ENCODE assay signal across 12 mouse cellular contexts in genomic region chr11:114642184-114642583, GRCm38 (mm10). TPM values are rescaled to one million over a fixed set of nuclear protein-coding genes. Genes with fewer than 3 reads are reported as not detected.
DNase-seq lines count a peak whose midpoint lies in the region; ATAC-seq and TF ChIP-seq lines count a peak whose summit lies in the region.
"Had no signal": no experiment of that assay in that cellular context is flagged by ENCODE, and none has a peak within 500 bp of the region (broad histone marks: within the 10 kb centered on the region; RNA-seq: fewer than 3 reads in every experiment).

No protein-coding gene starts in this region.

- peaks cover 0 to 11% of the 10 kb centered on the region in 2 experiments; a peak in 1 of 4 replicates for H3K4me1 ChIP-seq in ES-E14 (ENCODE audit: control insufficient read depth in 2 of 2, insufficient read depth in 2 of 2, low read length in 2 of 2, poor library complexity in 1 of 2)
- peaks cover 11% of the 10 kb centered on the region for H3K4me1 ChIP-seq in forebrain, embryonic 14.5 days (ENCODE audit: control insufficient read depth, insufficient read depth, low read length)
- H3K4me1 ChIP-seq in midbrain, embryonic 12.5 days, result peaks cover 20% of the 10 kb centered on the region

- peaks cover 9% of the 10 kb centered on the region; the same call in 1 of the 2 replicates for H3K27me3 ChIP-seq in forebrain, embryonic 14.5 days (replicated peaks; ENCODE audit: control insufficient read depth, insufficient read depth, low read length)
- peaks cover 37% of the 10 kb centered on the region for H3K27me3 ChIP-seq in midbrain, embryonic 12.5 days

- no peak overlapping the region for H3K27ac ChIP-seq in ES-E14 (ENCODE audit: insufficient read depth, low read depth, low read length, poor library complexity, severe bottlenecking)
- H3K27ac ChIP-seq in forebrain, embryonic 14.5 days (ENCODE audit: low read depth, low read length), result no peak overlapping the region
- H3K27ac ChIP-seq in midbrain, embryonic 12.5 days (replicated peaks), result no peak overlapping the region
- H3K27ac ChIP-seq: embryonic facial prominence, embryonic 13.5 days had no signal

- H3K4me3 ChIP-seq in ES-E14 (ENCODE audit: insufficient read depth in 1 of 2, low read depth in 1 of 2, low read length in 2 of 2, poor library complexity in 1 of 2, severe bottlenecking in 1 of 2), result peak overlapping the region; percentile 22 to 64; a peak in 3 of 4 replicates
- no peak overlapping the region for H3K4me3 ChIP-seq in forebrain, embryonic 14.5 days (ENCODE audit: low read depth, low read length)
- no peak overlapping the region for H3K4me3 ChIP-seq in midbrain, embryonic 12.5 days
- H3K4me3 ChIP-seq: embryonic facial prominence, embryonic 13.5 days; heart, embryonic 12.5 days had no signal

- WGBS in forebrain, embryonic 14.5 days, result 31% methylated on average over 12 of the region's 12 CpGs
- WGBS in midbrain, embryonic 12.5 days, result 45% methylated on average over 12 of the region's 12 CpGs

- no peak overlapping the region for H3K4me2 ChIP-seq in forebrain, embryonic 14.5 days (ENCODE audit: low read length)
- H3K4me2 ChIP-seq in midbrain, embryonic 12.5 days (replicated peaks), result no peak overlapping the region
- H3K4me2 ChIP-seq: embryonic facial prominence, embryonic 13.5 days; heart, embryonic 12.5 days had no signal

- H3K36me3 ChIP-seq in ES-E14 (ENCODE audit: control insufficient read depth, insufficient read depth, low read length, poor library complexity, severe bottlenecking), result no peaks in the 10 kb centered on the region
- H3K36me3 ChIP-seq in forebrain, embryonic 14.5 days (ENCODE audit: control insufficient read depth, insufficient read depth, low read length), result no peaks in the 10 kb centered on the region
- no peaks in the 10 kb centered on the region for H3K36me3 ChIP-seq in midbrain, embryonic 12.5 days
- H3K36me3 ChIP-seq: embryonic facial prominence, embryonic 13.5 days; G1E; heart, embryonic 12.5 days had no signal

- peak; percentile 73 for ATAC-seq in forebrain, embryonic 14.5 days
- ATAC-seq in midbrain, embryonic 12.5 days (ENCODE audit: low FRiP score, low read depth), result peak; percentile 74

- in situ Hi-C loops in ES-E14 (cut with MboI; ENCODE audit: low sequenced_read_pairs in 2 of 2, unreplicated experiment in 2 of 2), result loop anchor here (25.0 kb wide), 2 partner anchors 430 to 780 kb away; no protein-coding TSS in a partner anchor

- H3K9me3 ChIP-seq in ES-E14 (ENCODE audit: control insufficient read depth, insufficient read depth, low read depth, low read length), result no peaks in the 10 kb centered on the region
- H3K9me3 ChIP-seq in forebrain, embryonic 14.5 days (replicated peaks; ENCODE audit: control insufficient read depth, low read length), result no peaks in the 10 kb centered on the region
- H3K9me3 ChIP-seq in midbrain, embryonic 12.5 days, result peaks cover 7% of the 10 kb centered on the region; the same call in 1 of the 2 replicates

- DNase-seq in ES-E14 (ENCODE audit: low read depth, low spot score), result no peak
- DNase-seq in embryo, embryonic 10 days (ENCODE audit: low spot score), result peak; percentile 66
- peak; percentile 64 for DNase-seq in forebrain, embryonic 14.5 days (ENCODE audit: low spot score)
- no peak for DNase-seq in left cerebral cortex, adult 11 months (ENCODE audit: low spot score)
- DNase-seq in ovary, postnatal 36 days (ENCODE audit: low spot score), result no peak
- DNase-seq in adrenal gland, postnatal 10 days, result no peak
- no peak for DNase-seq in cerebellum, postnatal 10 days
- DNase-seq: kidney, postnatal 10 days had no signal

- H3K9ac ChIP-seq in ES-E14 (ENCODE audit: insufficient read depth, low read depth, low read length, poor library complexity, severe bottlenecking), result peak overlapping the region; percentile 2; the same call in 1 of the 2 replicates
- H3K9ac ChIP-seq in forebrain, embryonic 14.5 days (ENCODE audit: low read length), result no peak overlapping the region
- no peak overlapping the region for H3K9ac ChIP-seq in midbrain, embryonic 12.5 days (replicated peaks)
- H3K9ac ChIP-seq: embryonic facial prominence, embryonic 13.5 days; heart, embryonic 12.5 days had no signal

TF ChIP-seq in ES-E14, 5 proteins besides CTCF, POLR2A, EP300 and RAD21:
- no peak for TF ChIP-seq ZNF384 (IDR thresholded peaks at IDR 0.05; ENCODE audit: low read depth, low read length)
- no peak for TF ChIP-seq ZC3H11A (IDR thresholded peaks at IDR 0.05; ENCODE audit: borderline replicate concordance, low read depth, low read length)
- no peak for TF ChIP-seq HCFC1 (IDR thresholded peaks at IDR 0.05; ENCODE audit: borderline replicate concordance, insufficient read depth, low read length)
- TF ChIP-seq MAFK (IDR thresholded peaks at IDR 0.05; ENCODE audit: insufficient read depth, low read depth, low read length), result no peak
- TF ChIP-seq CHD2 (IDR thresholded peaks at IDR 0.05; ENCODE audit: low read depth, low read length), result no peak
TF ChIP-seq in ES-E14: peak in this region for 0.

RNA-seq across cellular contexts. Expression of gene Rpl38, which starts 26.1 kb away (rescaled TPM):
- total RNA-seq in ES-E14 (2012; rRNA removed), result 2,560 and 3,102 TPM in 2 replicates
- polyA plus RNA-seq in forebrain, embryonic 14.5 days (2014; fragmentation: Nextera tagmentation; extraction: Ambion mirVana), result 739 and 915 TPM in 2 replicates
- polyA plus RNA-seq in midbrain, embryonic 12.5 days (2016; fragmentation: Nextera tagmentation; extraction: Ambion mirVana), result 839 and 864 TPM in 2 replicates
- 1,000 to 10,000 TPM; 1,144 to 1,253 TPM for total RNA-seq in adrenal gland, postnatal 10 days (2021)

RNA-seq across cellular contexts. Expression of gene Ttyh2, which starts 33.0 kb away (rescaled TPM):
- 16.7 and 40.0 TPM in 2 replicates for total RNA-seq in ES-E14 (2012; rRNA removed)
- 24.0 and 25.2 TPM in 2 replicates for polyA plus RNA-seq in forebrain, embryonic 14.5 days (2014; fragmentation: Nextera tagmentation; extraction: Ambion mirVana)
- 12.3 and 15.1 TPM in 2 replicates for polyA plus RNA-seq in midbrain, embryonic 12.5 days (2016; fragmentation: Nextera tagmentation; extraction: Ambion mirVana)
- total RNA-seq in adrenal gland, postnatal 10 days (2021), result 10 to 100 TPM; 61.1 to 63.0 TPM

Comparison
In these comparisons a context has a peak if more than half of its experiments do, and no peak if none do; other contexts are left out.
1. DNase-seq: peak in embryo, embryonic 10 days (single experiment) and forebrain, embryonic 14.5 days (single experiment); none in ES-E14 (single experiment), left cerebral cortex, adult 11 months (single experiment), ovary, postnatal 36 days (single experiment), adrenal gland, postnatal 10 days (single experiment) and cerebellum, postnatal 10 days (0 of 2).
2. H3K4me3 ChIP-seq: peak in ES-E14 (2 of 2); none in forebrain, embryonic 14.5 days (single experiment) and midbrain, embryonic 12.5 days (single experiment).